Mouse (Mus musculus): ENCODE results near the gene Cd93. TPM values are rescaled to one million over a fixed set of nuclear protein-coding genes. Genes with fewer than 3 reads are reported as not detected.
A peak's percentile ranks its signal among the peaks of the same experiment; 100 is the strongest.

Gene Cd93
- total RNA-seq, 2 experiments from 2014 or later, result 70.2 to 74.9 TPM

- intact Hi-C loops (cut with DNase I), result loop anchor here (5.0 kb wide), 5 partner anchors 129 to 249 kb away; no protein-coding TSS in a partner anchor
- peak; percentile 84 for DNase-seq (ENCODE audit: low spot score)
Observed at GRCm38 (mm10) chr2:148407870-148408760, 35.2 kb downstream of the Cd93 start, which contains the start of gene Thbd. Thbd (minus strand) TSS chr2:148408188.

GRCm38 (mm10) chr2:148406971-148407869 lies 36.1 kb downstream of the Cd93 start:
- DNase-seq (ENCODE audit: low spot score), result no peak
- intact Hi-C loops (cut with DNase I), result loop anchor here (5.0 kb wide), 5 partner anchors 130 to 250 kb away; no protein-coding TSS in a partner anchor

GRCm38 (mm10) chr2:148406160-148406970 lies 37.0 kb downstream of the Cd93 start:
- no peak for DNase-seq (ENCODE audit: low spot score)
- intact Hi-C loops (cut with DNase I), result loop anchor here (5.0 kb wide), 5 partner anchors 129 to 251 kb away; no protein-coding TSS in a partner anchor

GRCm38 (mm10) chr2:148404906-148405305 lies 38.5 kb downstream of the Cd93 start:
- DNase-seq (ENCODE audit: low spot score), result no peak
- intact Hi-C loops (cut with DNase I), result loop anchor here (5.0 kb wide), 5 partner anchors 128 to 252 kb away; no protein-coding TSS in a partner anchor

GRCm38 (mm10) chr2:148402227-148402626 lies 41.1 kb downstream of the Cd93 start:
- DNase-seq (ENCODE audit: low spot score), result no peak
- intact Hi-C loops (cut with DNase I), result no loop called here

GRCm38 (mm10) chr2:148398901-148399685 lies 44.3 kb downstream of the Cd93 start:
- intact Hi-C loops (cut with DNase I), result loop anchor here (5.0 kb wide), 1 partner anchor 52 kb away; no protein-coding TSS in a partner anchor
- DNase-seq (ENCODE audit: low spot score), result no peak

- no peak for DNase-seq (ENCODE audit: low spot score)
- intact Hi-C loops (cut with DNase I), result loop anchor here (5.0 kb wide), 1 partner anchor 50 kb away; no protein-coding TSS in a partner anchor
Observed at GRCm38 (mm10) chr2:148397784-148398100, 45.6 kb downstream of the Cd93 start.

GRCm38 (mm10) chr2:148397015-148397783 lies 46.2 kb downstream of the Cd93 start:
- DNase-seq (ENCODE audit: low spot score), result no peak
- intact Hi-C loops (cut with DNase I), result loop anchor here (5.0 kb wide), 1 partner anchor 50 kb away; no protein-coding TSS in a partner anchor

GRCm38 (mm10) chr2:148396209-148396608 lies 47.2 kb downstream of the Cd93 start:
- no peak for DNase-seq (ENCODE audit: low spot score)
- intact Hi-C loops (cut with DNase I), result loop anchor here (5.0 kb wide), 1 partner anchor 49 kb away; no protein-coding TSS in a partner anchor

GRCm38 (mm10) chr2:148395131-148396051 lies 48.0 kb downstream of the Cd93 start, which contains the start of gene Sstr4:
Sstr4 (plus strand) TSS chr2:148395344.
- no peak for DNase-seq (ENCODE audit: low spot score)
- intact Hi-C loops (cut with DNase I), result loop anchor here (5.0 kb wide), 1 partner anchor 48 kb away; no protein-coding TSS in a partner anchor

GRCm38 (mm10) chr2:148393846-148394245 lies 49.5 kb downstream of the Cd93 start:
- intact Hi-C loops (cut with DNase I), result no loop called here
- no peak for DNase-seq (ENCODE audit: low spot score)

- intact Hi-C loops (cut with DNase I), result no loop called here
Observed at GRCm38 (mm10) chr2:148393149-148393548, 50.2 kb downstream of the Cd93 start.

GRCm38 (mm10) chr2:148387652-148388581 lies 55.4 kb downstream of the Cd93 start:
- DNase-seq (ENCODE audit: low spot score), result no peak
- intact Hi-C loops (cut with DNase I), result no loop called here

More at GRCm38 (mm10) chr2:148393149-148393548, 50.2 kb downstream of the Cd93 start:
- DNase-seq (ENCODE audit: low spot score), result no peak

- DNase-seq (ENCODE audit: low spot score), result no peak
- intact Hi-C loops (cut with DNase I), result no loop called here
Observed at GRCm38 (mm10) chr2:148386927-148387326, 56.4 kb downstream of the Cd93 start.
